Mouse (Mus musculus): ENCODE measurements around the gene Mfn2.

GRCm38 (mm10) chr4:147867563-147868449 lies 36.7 kb downstream of the Mfn2 start:
- TF ChIP-seq CTCF (IDR thresholded peaks at IDR 0.05; ENCODE audit: low read depth) (no peak; the same call in 1 of the 2 replicates), EP300 (IDR thresholded peaks at IDR 0.05; ENCODE audit: low read depth) (no peak)
